ENCODE assay signal across 8 mouse cellular contexts in genomic region chr7:105726144-105726979, GRCm38 (mm10). TPM values are rescaled to one million over a fixed set of nuclear protein-coding genes. Genes with fewer than 3 reads are reported as not detected.
DNase-seq lines count a peak whose midpoint lies in the region; ATAC-seq and TF ChIP-seq lines count a peak whose summit lies in the region.

No protein-coding gene starts in this region.

- H3K4me2 ChIP-seq in hindbrain, embryonic 16.5 days (ENCODE audit: low read length): no peak overlapping the region

- peak overlapping the region; percentile 9; the same call in 1 of the 2 replicates for H3K27ac ChIP-seq in gastrocnemius, adult 2 months
- H3K27ac ChIP-seq in bone marrow, adult 2 months (ENCODE audit: control insufficient read depth, insufficient read depth, low read depth, low read length, poor library complexity): no peak overlapping the region
- H3K27ac ChIP-seq in hindbrain, embryonic 16.5 days (ENCODE audit: low read depth, low read length): no peak overlapping the region
- no peak overlapping the region; the same call in 1 of the 2 replicates for H3K27ac ChIP-seq in midbrain, embryonic 10.5 days (replicated peaks)

- no peak overlapping the region for H3K4me3 ChIP-seq in gastrocnemius, adult 2 months
- H3K4me3 ChIP-seq in bone marrow, adult 2 months (replicated peaks; ENCODE audit: control insufficient read depth, low read depth, low read length): no peak overlapping the region
- H3K4me3 ChIP-seq in hindbrain, embryonic 16.5 days (ENCODE audit: low read length): no peak overlapping the region
- no peak overlapping the region for H3K4me3 ChIP-seq in midbrain, embryonic 10.5 days

- TF ChIP-seq CTCF in gastrocnemius, adult 2 months (IDR thresholded peaks at IDR 0.05): peak; percentile 92
- TF ChIP-seq CTCF in bone marrow, adult 2 months (IDR thresholded peaks at IDR 0.05; ENCODE audit: control insufficient read depth, insufficient read depth, low read length): peak; percentile 41; the same call in 1 of the 2 replicates

- peak; percentile 88 for ATAC-seq in erythroid progenitor cell, adult 5-6 weeks (replicated peaks; ENCODE audit: low FRiP score, poor library complexity, severe bottlenecking)
- ATAC-seq in hindbrain, embryonic 16.5 days: peak; percentile 93

- 77% methylated on average over 4 of the region's 4 CpGs for WGBS in bone marrow, adult 2 months
- WGBS in hindbrain, embryonic 16.5 days: 83% methylated on average over 4 of the region's 4 CpGs
- 79% methylated on average over 4 of the region's 4 CpGs for whole genome bisulfite sequencing in midbrain, embryonic 10.5 days

- peak; percentile 42 for DNase-seq in gastrocnemius, adult 2 months
- DNase-seq in gastrocnemius, postnatal 14 days: no peak
- DNase-seq in left cerebral cortex, postnatal 36 days (ENCODE audit: low spot score in 2 of 2): peak; percentile 32 to 35
- DNase-seq in midbrain, embryonic 10.5 days (ENCODE audit: low spot score): peak; percentile 33
- peak; percentile 80 for DNase-seq in splenic B cell, adult 2 months (ENCODE audit: low read depth, low spot score)

- peaks cover 4% of the 10 kb centered on the region; the same call in 1 of the 2 replicates for H3K36me3 ChIP-seq in hindbrain, embryonic 16.5 days (ENCODE audit: control insufficient read depth, insufficient read depth, low read length)
- H3K36me3 ChIP-seq in midbrain, embryonic 10.5 days: peaks cover 23% of the 10 kb centered on the region
- peaks cover 1% of the 10 kb centered on the region; the same call in 1 of the 2 replicates for H3K36me3 ChIP-seq in splenic B cell, adult 2 months (ENCODE audit: control insufficient read depth, insufficient read depth, low read length, poor library complexity, severe bottlenecking)

- H3K9me3 ChIP-seq in hindbrain, embryonic 16.5 days (ENCODE audit: control insufficient read depth, low read length): no peaks in the 10 kb centered on the region
- H3K9me3 ChIP-seq in midbrain, embryonic 10.5 days (replicated peaks): no peaks in the 10 kb centered on the region

- intact Hi-C loops in gastrocnemius, adult 2 months (cut with DNase I): loop anchor here (1.0 kb wide), 1 partner anchor 91 kb away; no protein-coding TSS in a partner anchor
- intact Hi-C loops in gastrocnemius, postnatal 14 days (cut with DNase I; ENCODE audit: low total_unique reads): loop anchor here (2.0 kb wide), 1 partner anchor 92 kb away; no protein-coding TSS in a partner anchor
- intact Hi-C loops in left cerebral cortex, postnatal 36 days (cut with DNase I): loop anchor here (1.0 kb wide), 1 partner anchor 90 kb away; no protein-coding TSS in a partner anchor

- TF ChIP-seq POLR2A in bone marrow, adult 2 months (IDR thresholded peaks at IDR 0.05; ENCODE audit: borderline replicate concordance, control insufficient read depth, low read depth, low read length): no peak

- H3K4me1 ChIP-seq in bone marrow, adult 2 months (ENCODE audit: control insufficient read depth, insufficient read depth, low read length): no peaks in the 10 kb centered on the region
- H3K4me1 ChIP-seq in hindbrain, embryonic 16.5 days (ENCODE audit: control insufficient read depth, insufficient read depth, low read depth, low read length): no peaks in the 10 kb centered on the region
- peaks cover 7% of the 10 kb centered on the region; the same call in 1 of the 2 replicates for H3K4me1 ChIP-seq in midbrain, embryonic 10.5 days

- H3K9ac ChIP-seq in hindbrain, embryonic 16.5 days (ENCODE audit: low read depth, low read length): peak overlapping the region; percentile 43; the same call in 1 of the 2 replicates

- no peaks in the 10 kb centered on the region for H3K27me3 ChIP-seq in hindbrain, embryonic 16.5 days (replicated peaks; ENCODE audit: control insufficient read depth, insufficient read depth, low read length)
- no peaks in the 10 kb centered on the region for H3K27me3 ChIP-seq in midbrain, embryonic 10.5 days (ENCODE audit: low read depth, poor library complexity, severe bottlenecking)
- H3K27me3 ChIP-seq in splenic B cell, adult 2 months (ENCODE audit: control insufficient read depth, insufficient read depth, low read length, poor library complexity, severe bottlenecking): no peaks in the 10 kb centered on the region

RNA-seq across cellular contexts. Expression of gene Ilk, which starts 10.0 kb away (rescaled TPM):
- 10 to 100 TPM; 41.8 to 49.1 TPM for total RNA-seq in gastrocnemius, adult 2 months (2021)
- 10 to 100 TPM; 78.2 to 86.1 TPM for total RNA-seq in gastrocnemius, postnatal 14 days (2021)
- 79.3 and 114 TPM in 2 replicates for polyA plus RNA-seq in bone marrow, adult 2 months (2011; ENCODE audit: insufficient read depth, insufficient read length, low replicate concordance, missing spikeins)
- 155 and 182 TPM in 2 replicates for total RNA-seq in erythroid progenitor cell, adult 5-6 weeks (2015; ENCODE audit: low replicate concordance)
- total RNA-seq in erythroid progenitor cell, adult 5-6 weeks (2017; ENCODE audit: low replicate concordance): 73.5 and 103 TPM in 2 replicates
- polyA plus RNA-seq in hindbrain, embryonic 16.5 days (2015; fragmentation: Nextera tagmentation; extraction: Ambion mirVana): 172 and 211 TPM in 2 replicates
- 10 to 100 TPM; 78.8 to 81.7 TPM for total RNA-seq in left cerebral cortex, postnatal 36 days (2021)
- polyA plus RNA-seq in midbrain, embryonic 10.5 days (2016; fragmentation: Nextera tagmentation; extraction: Ambion mirVana): 236 and 240 TPM in 2 replicates

RNA-seq across cellular contexts. Expression of gene Rrp8, which starts 10.8 kb away (rescaled TPM):
- 10 to 100 TPM; 12.2 to 12.3 TPM for total RNA-seq in gastrocnemius, adult 2 months (2021)
- 10 to 100 TPM in 1 of 2 experiments, 1 to 10 TPM in 1; 7.5 to 10.7 TPM for total RNA-seq in gastrocnemius, postnatal 14 days (2021)
- polyA plus RNA-seq in bone marrow, adult 2 months (2011; ENCODE audit: insufficient read depth, insufficient read length, low replicate concordance, missing spikeins): 19.1 and 26.7 TPM in 2 replicates
- total RNA-seq in erythroid progenitor cell, adult 5-6 weeks (2015; ENCODE audit: low replicate concordance): 4.7 and 8.8 TPM in 2 replicates
- 3.8 and 7.8 TPM in 2 replicates for total RNA-seq in erythroid progenitor cell, adult 5-6 weeks (2017; ENCODE audit: low replicate concordance)
- polyA plus RNA-seq in hindbrain, embryonic 16.5 days (2015; fragmentation: Nextera tagmentation; extraction: Ambion mirVana): 26.3 and 26.4 TPM in 2 replicates
- total RNA-seq in left cerebral cortex, postnatal 36 days (2021): 10 to 100 TPM; 13.0 to 14.0 TPM
- 35.4 and 44.0 TPM in 2 replicates for polyA plus RNA-seq in midbrain, embryonic 10.5 days (2016; fragmentation: Nextera tagmentation; extraction: Ambion mirVana)

RNA-seq across cellular contexts. Expression of gene Taf10, which starts 17.8 kb away (rescaled TPM):
- total RNA-seq in gastrocnemius, adult 2 months (2021): 100 to 1,000 TPM in 1 of 2 experiments, 10 to 100 TPM in 1; 78.6 to 100 TPM
- total RNA-seq in gastrocnemius, postnatal 14 days (2021): 10 to 100 TPM; 75.4 to 76.3 TPM
- polyA plus RNA-seq in bone marrow, adult 2 months (2011; ENCODE audit: insufficient read depth, insufficient read length, low replicate concordance, missing spikeins): 152 and 185 TPM in 2 replicates
- 121 and 145 TPM in 2 replicates for total RNA-seq in erythroid progenitor cell, adult 5-6 weeks (2015; ENCODE audit: low replicate concordance)
- total RNA-seq in erythroid progenitor cell, adult 5-6 weeks (2017; ENCODE audit: low replicate concordance): 45.8 and 90.2 TPM in 2 replicates
- polyA plus RNA-seq in hindbrain, embryonic 16.5 days (2015; fragmentation: Nextera tagmentation; extraction: Ambion mirVana): 87.5 and 91.0 TPM in 2 replicates
- 100 to 1,000 TPM; 112 to 127 TPM for total RNA-seq in left cerebral cortex, postnatal 36 days (2021)
- 160 and 188 TPM in 2 replicates for polyA plus RNA-seq in midbrain, embryonic 10.5 days (2016; fragmentation: Nextera tagmentation; extraction: Ambion mirVana)

RNA-seq across cellular contexts. Expression of gene Tpp1, which starts 25.7 kb away (rescaled TPM):
- 10 to 100 TPM; 42.3 to 45.8 TPM for total RNA-seq in gastrocnemius, adult 2 months (2021)
- total RNA-seq in gastrocnemius, postnatal 14 days (2021): 10 to 100 TPM; 30.7 to 35.0 TPM
- 13.8 and 20.0 TPM in 2 replicates for polyA plus RNA-seq in bone marrow, adult 2 months (2011; ENCODE audit: insufficient read depth, insufficient read length, low replicate concordance, missing spikeins)
- 61.2 and 72.8 TPM in 2 replicates for total RNA-seq in erythroid progenitor cell, adult 5-6 weeks (2015; ENCODE audit: low replicate concordance)
- 35.4 and 38.4 TPM in 2 replicates for total RNA-seq in erythroid progenitor cell, adult 5-6 weeks (2017; ENCODE audit: low replicate concordance)
- 56.1 and 58.1 TPM in 2 replicates for polyA plus RNA-seq in hindbrain, embryonic 16.5 days (2015; fragmentation: Nextera tagmentation; extraction: Ambion mirVana)
- total RNA-seq in left cerebral cortex, postnatal 36 days (2021): 10 to 100 TPM; 59.6 to 73.9 TPM
- 66.1 and 66.9 TPM in 2 replicates for polyA plus RNA-seq in midbrain, embryonic 10.5 days (2016; fragmentation: Nextera tagmentation; extraction: Ambion mirVana)
